Mouse (Mus musculus): ENCODE measurements around the gene Rassf7. TPM values are rescaled to one million over a fixed set of nuclear protein-coding genes. Genes with fewer than 3 reads are reported as not detected.
A peak's percentile ranks its signal among the peaks of the same experiment; 100 is the strongest.

Gene Rassf7
- polyA plus RNA-seq, 1 experiment from 2014 or later, result 57.2 TPM

GRCm38 (mm10) chr7:141265411-141265738, 49.7 kb downstream of the Rassf7 start:
- Histone ChIP-seq H3K9ac (replicated peaks; ENCODE audit: low read depth, low read length) (no peak overlapping the region), H3K4me1 (ENCODE audit: control insufficient read depth, insufficient read depth, low read length) (0 out of 2 replicates have a peak, but pooled peaks cover 2% of the 10 kb centered on the region), H3K4me2 (replicated peaks; ENCODE audit: low read depth, low read length) (peak overlapping the region; percentile 78), H3K36me3 (ENCODE audit: control insufficient read depth, insufficient read depth, low read length) (peaks cover 35% of the 10 kb centered on the region), H3K9me3 (ENCODE audit: control insufficient read depth, low read depth, low read length) (no peaks in the 10 kb centered on the region), H3K27me3 (ENCODE audit: control insufficient read depth, insufficient read depth, low read length) (no peaks in the 10 kb centered on the region), H3K4me3 (ENCODE audit: low read depth, low read length) (peak overlapping the region; percentile 53; the same call in 1 of the 2 replicates), H3K27ac (ENCODE audit: low read length) (no peak overlapping the region)
- 41% methylated on average over 11 of the region's 11 CpGs for WGBS
- ATAC-seq (ENCODE audit: insufficient number of reproducible peaks, insufficient read depth, low FRiP score, low read depth), result no peak

GRCm38 (mm10) chr7:141265739-141266561, 50.3 kb downstream of the Rassf7 start, which contains the start of gene Irf7:
Gene Irf7 (minus strand): TSS chr7:141266481.
- peak; percentile 21; the same call in 1 of the 2 replicates for ATAC-seq (ENCODE audit: insufficient number of reproducible peaks, insufficient read depth, low FRiP score, low read depth)
- Histone ChIP-seq H3K4me3 (ENCODE audit: low read depth, low read length) (peak within 1 kb of the TSS; percentile 53), H3K27ac (ENCODE audit: low read length) (no peak within 1 kb of the TSS), H3K27me3 (ENCODE audit: control insufficient read depth, insufficient read depth, low read length) (no peaks in the 10 kb centered on the region), H3K9ac (replicated peaks; ENCODE audit: low read depth, low read length) (peak within 1 kb of the TSS; percentile 38; the same call in 1 of the 2 replicates), H3K4me1 (ENCODE audit: control insufficient read depth, insufficient read depth, low read length) (0 out of 2 replicates have a peak, but pooled peaks cover 2% of the 10 kb centered on the region), H3K9me3 (ENCODE audit: control insufficient read depth, low read depth, low read length) (no peaks in the 10 kb centered on the region), H3K4me2 (replicated peaks; ENCODE audit: low read depth, low read length) (peak within 1 kb of the TSS; percentile 78), H3K36me3 (ENCODE audit: control insufficient read depth, insufficient read depth, low read length) (peaks cover 29% of the 10 kb centered on the region)
- 12% methylated on average over 25 of the region's 25 CpGs for WGBS

MicroRNAs within 50 kb of the gene (microRNA counts, 519-probe panel; counts per million panel counts)
- 4,010 counts per million, percentile 78 among the panel's probes with 10 or more counts for microRNA mmu-miR-210

Small RNAs within 50 kb of the gene (microRNA-seq; reads per million reads assigned to microRNA genes)
- 964 reads per million, percentile 72 among the genes with 10 or more reads in this experiment for gene Mir210

Other genes starting within 250 kb of the Rassf7 start
- 241 and 289 TPM in 2 replicates for gene Ifitm1, start 248.6 kb upstream of the Rassf7 start, polyA plus RNA-seq (2014; fragmentation: Nextera tagmentation; extraction: Ambion mirVana)
- gene Ifitm3, start 205.1 kb upstream of the Rassf7 start, polyA plus RNA-seq (2014; fragmentation: Nextera tagmentation; extraction: Ambion mirVana), result 347 and 377 TPM in 2 replicates
- gene Ifitm6, start 197.9 kb upstream of the Rassf7 start, polyA plus RNA-seq (2014; fragmentation: Nextera tagmentation; extraction: Ambion mirVana), result 2.6 TPM in 1 of 2 replicates, not detected in the other
- not detected in 2 replicates for gene Gm17387, start 186.7 kb upstream of the Rassf7 start, polyA plus RNA-seq (2014; fragmentation: Nextera tagmentation; extraction: Ambion mirVana)
- gene B4galnt4, start 154.8 kb upstream of the Rassf7 start, polyA plus RNA-seq (2014; fragmentation: Nextera tagmentation; extraction: Ambion mirVana), result 8.6 and 10.3 TPM in 2 replicates
- gene Pkp3, start 137.6 kb upstream of the Rassf7 start, polyA plus RNA-seq (2014; fragmentation: Nextera tagmentation; extraction: Ambion mirVana), result 20.2 and 21.1 TPM in 2 replicates
- gene Sigirr, start 115.3 kb upstream of the Rassf7 start, polyA plus RNA-seq (2014; fragmentation: Nextera tagmentation; extraction: Ambion mirVana), result 7.1 and 7.4 TPM in 2 replicates
- gene Ano9, start 98.1 kb upstream of the Rassf7 start, polyA plus RNA-seq (2014; fragmentation: Nextera tagmentation; extraction: Ambion mirVana), result 11.9 and 12.2 TPM in 2 replicates
- gene Ptdss2, start 93.5 kb upstream of the Rassf7 start, polyA plus RNA-seq (2014; fragmentation: Nextera tagmentation; extraction: Ambion mirVana), result 65.1 and 67.3 TPM in 2 replicates
- gene Rnh1, start 43.0 kb upstream of the Rassf7 start, polyA plus RNA-seq (2014; fragmentation: Nextera tagmentation; extraction: Ambion mirVana), result 165 and 181 TPM in 2 replicates
- 79.4 and 85.5 TPM in 2 replicates for gene Hras, start 21.9 kb upstream of the Rassf7 start, polyA plus RNA-seq (2014; fragmentation: Nextera tagmentation; extraction: Ambion mirVana)
- gene Lrrc56, start 21.7 kb upstream of the Rassf7 start, polyA plus RNA-seq (2014; fragmentation: Nextera tagmentation; extraction: Ambion mirVana), result 5.3 and 6.1 TPM in 2 replicates
- gene Lmntd2, start 1.8 kb upstream of the Rassf7 start, polyA plus RNA-seq (2014; fragmentation: Nextera tagmentation; extraction: Ambion mirVana), result 1.7 and 2.3 TPM in 2 replicates
- 69.0 and 72.1 TPM in 2 replicates for gene Phrf1, start 12.9 kb downstream of the Rassf7 start, polyA plus RNA-seq (2014; fragmentation: Nextera tagmentation; extraction: Ambion mirVana)
- 1.4 and 1.6 TPM in 2 replicates for gene Irf7, start 50.6 kb downstream of the Rassf7 start, polyA plus RNA-seq (2014; fragmentation: Nextera tagmentation; extraction: Ambion mirVana)
- gene Cdhr5, start 60.9 kb downstream of the Rassf7 start, polyA plus RNA-seq (2014; fragmentation: Nextera tagmentation; extraction: Ambion mirVana), result 1.6 and 1.7 TPM in 2 replicates
- gene Sct, start 63.3 kb downstream of the Rassf7 start, polyA plus RNA-seq (2014; fragmentation: Nextera tagmentation; extraction: Ambion mirVana), result 9.1 and 10.5 TPM in 2 replicates
- 0.20 and 0.35 TPM in 2 replicates for gene Drd4, start 76.1 kb downstream of the Rassf7 start, polyA plus RNA-seq (2014; fragmentation: Nextera tagmentation; extraction: Ambion mirVana)
- 80.2 and 82.9 TPM in 2 replicates for gene Deaf1, start 111.8 kb downstream of the Rassf7 start, polyA plus RNA-seq (2014; fragmentation: Nextera tagmentation; extraction: Ambion mirVana)
- 30.8 and 32.4 TPM in 2 replicates for gene Tmem80, start 111.9 kb downstream of the Rassf7 start, polyA plus RNA-seq (2014; fragmentation: Nextera tagmentation; extraction: Ambion mirVana)
- gene Eps8l2, start 123.0 kb downstream of the Rassf7 start, polyA plus RNA-seq (2014; fragmentation: Nextera tagmentation; extraction: Ambion mirVana), result 28.1 and 30.6 TPM in 2 replicates
- 252 and 262 TPM in 2 replicates for gene Taldo1, start 176.3 kb downstream of the Rassf7 start, polyA plus RNA-seq (2014; fragmentation: Nextera tagmentation; extraction: Ambion mirVana)
- 57.8 and 61.4 TPM in 2 replicates for gene Gatd1, start 198.3 kb downstream of the Rassf7 start, polyA plus RNA-seq (2014; fragmentation: Nextera tagmentation; extraction: Ambion mirVana)
- 1.8 and 1.9 TPM in 2 replicates for gene Cend1, start 213.6 kb downstream of the Rassf7 start, polyA plus RNA-seq (2014; fragmentation: Nextera tagmentation; extraction: Ambion mirVana)
- gene Slc25a22, start 222.0 kb downstream of the Rassf7 start, polyA plus RNA-seq (2014; fragmentation: Nextera tagmentation; extraction: Ambion mirVana), result 31.5 and 34.0 TPM in 2 replicates
- 8.5 and 10.1 TPM in 2 replicates for gene Pidd1, start 228.2 kb downstream of the Rassf7 start, polyA plus RNA-seq (2014; fragmentation: Nextera tagmentation; extraction: Ambion mirVana)
- gene Rplp2, start 231.5 kb downstream of the Rassf7 start, polyA plus RNA-seq (2014; fragmentation: Nextera tagmentation; extraction: Ambion mirVana), result 1,504 and 1,535 TPM in 2 replicates
- 21.7 and 26.0 TPM in 2 replicates for gene Pnpla2, start 239.3 kb downstream of the Rassf7 start, polyA plus RNA-seq (2014; fragmentation: Nextera tagmentation; extraction: Ambion mirVana)
- 15.5 and 20.2 TPM in 2 replicates for gene Cracr2b, start 245.2 kb downstream of the Rassf7 start, polyA plus RNA-seq (2014; fragmentation: Nextera tagmentation; extraction: Ambion mirVana)